Mouse (Mus musculus) left cerebral cortex, adult 2 months (tissue): ENCODE results near the gene Lrrc39. TPM values are rescaled to one million over a fixed set of nuclear protein-coding genes. Genes with fewer than 3 reads are reported as not detected.

Experiments used
- DNase-seq, 2 experiments: peaks; one replicate each; pipeline ENCODE4 v3.0.0; 2021 to 2022; ENCODE audit warnings: low spot score in 2 of 2, mixed read lengths in 1 of 2; ENCODE audit errors: extremely low spot score in 1 of 2
- H3K27ac ChIP-seq: fragments of 200-600 bp; 2 replicates; pipeline ENCODE4 v1.8.1; 2022
- H3K4me3 ChIP-seq: fragments of 200-600 bp; 2 replicates; pipeline ENCODE4 v1.8.1; 2022
- CTCF ChIP-seq: fragments of 200-600 bp; IDR thresholded peaks from 2 replicates; pipeline ENCODE4 v1.8.1; 2022; ENCODE audit warnings: antibody characterized with exemption, mild to moderate bottlenecking, moderate library complexity
- intact Hi-C: fragments of 180-260 bp; cut with DNase I; formaldehyde crosslinking; loops from one replicate; pipeline ENCODE4 v1.15.1; 2025
- total RNA-seq, 2 experiments: library from RNA; stranded (reverse); gene quantifications; 2 replicates each; pipeline ENCODE4 v1.2.3; 2021

Lrrc39 gene
- total RNA-seq, 2 experiments from 2014 or later, result not detected

GRCm38 (mm10) chr3:116570628-116571027, 7.9 kb downstream of the Lrrc39 start:
- H3K4me3 ChIP-seq, result no peak overlapping the region
- no peak overlapping the region for H3K27ac ChIP-seq
- DNase-seq, result no peak
- no peak for TF ChIP-seq CTCF
- intact Hi-C loops, result no loop called here

GRCm38 (mm10) chr3:116577286-116577685, 14.5 kb downstream of the Lrrc39 start:
- no peak overlapping the region for H3K4me3 ChIP-seq
- no peak overlapping the region for H3K27ac ChIP-seq
- intact Hi-C loops, result loop anchor here (5.0 kb wide), 2 partner anchors 65 to 245 kb away; partner anchors contain the start of gene Dbt
- peak; percentile 26; the same call in 1 of the 2 replicates for TF ChIP-seq CTCF
- no peak for DNase-seq

- intact Hi-C loops, result loop anchor here (1.0 to 5.0 kb wide), 2 partner anchors 31 to 45 kb away; no protein-coding TSS in a partner anchor
- H3K27ac ChIP-seq, result no peak overlapping the region
- peak in 1 of 2 experiments; percentile 42 for DNase-seq
- H3K4me3 ChIP-seq, result no peak overlapping the region
- TF ChIP-seq CTCF, result no peak
Measured at GRCm38 (mm10) chr3:116582201-116582600, 19.4 kb downstream of the Lrrc39 start.

- Histone ChIP-seq H3K27ac (peak overlapping the region; percentile 87), H3K4me3 (peak overlapping the region; percentile 93)
- intact Hi-C loops, result loop anchor here (1.0 to 5.0 kb wide), 4 partner anchors 68 to 155 kb away; partner anchors contain the start of genes Mfsd14a, Rtca and Slc35a3
- no peak for DNase-seq
- TF ChIP-seq CTCF, result peak; percentile 23
Measured at GRCm38 (mm10) chr3:116594076-116594727, 31.4 kb downstream of the Lrrc39 start.

- Histone ChIP-seq H3K27ac (peak within 1 kb of the TSS; percentile 87), H3K4me3 (peak within 1 kb of the TSS; percentile 93)
- peak; percentile 98 to 99 for DNase-seq
- no peak for TF ChIP-seq CTCF
- intact Hi-C loops, result loop anchor here (1.0 to 5.0 kb wide), 4 partner anchors 67 to 154 kb away; partner anchors contain the start of genes Mfsd14a, Rtca and Slc35a3
Measured at GRCm38 (mm10) chr3:116594728-116595602, 32.2 kb downstream of the Lrrc39 start, which contains the start of gene Sass6. TSS of gene Sass6 (plus strand) at chr3:116594982.

- intact Hi-C loops, result loop anchor here (2.0 kb wide), 1 partner anchor 153 kb away; no protein-coding TSS in a partner anchor
- no peak for DNase-seq
- no peak for TF ChIP-seq CTCF
- Histone ChIP-seq H3K4me3 (peak overlapping the region; percentile 93), H3K27ac (no peak overlapping the region)
Measured at GRCm38 (mm10) chr3:116595603-116595991, 32.8 kb downstream of the Lrrc39 start.

GRCm38 (mm10) chr3:116599705-116600104, 36.9 kb downstream of the Lrrc39 start:
- intact Hi-C loops, result no loop called here
- Histone ChIP-seq H3K4me3 (no peak overlapping the region), H3K27ac (no peak overlapping the region)
- no peak for DNase-seq
- no peak for TF ChIP-seq CTCF

- no peak for TF ChIP-seq CTCF
- H3K4me3 ChIP-seq, result no peak overlapping the region
- no peak for DNase-seq
Measured at GRCm38 (mm10) chr3:116601005-116601404, 38.2 kb downstream of the Lrrc39 start.

GRCm38 (mm10) chr3:116601781-116602180, 39.0 kb downstream of the Lrrc39 start:
- DNase-seq, result no peak
- TF ChIP-seq CTCF, result no peak
- intact Hi-C loops, result no loop called here
- H3K27ac ChIP-seq, result no peak overlapping the region
- H3K4me3 ChIP-seq, result no peak overlapping the region

More at GRCm38 (mm10) chr3:116601005-116601404, 38.2 kb downstream of the Lrrc39 start:
- intact Hi-C loops, result no loop called here
- H3K27ac ChIP-seq, result no peak overlapping the region

- intact Hi-C loops, result no loop called here
- Histone ChIP-seq H3K4me3 (no peak overlapping the region), H3K27ac (no peak overlapping the region)
- TF ChIP-seq CTCF, result no peak
- no peak for DNase-seq
Measured at GRCm38 (mm10) chr3:116604570-116604969, 41.8 kb downstream of the Lrrc39 start.

- no peak for TF ChIP-seq CTCF
- Histone ChIP-seq H3K4me3 (peak within 1 kb of the TSS; percentile 34), H3K27ac (peak within 1 kb of the TSS; percentile 75)
- intact Hi-C loops, result no loop called here
- peak in 1 of 2 experiments; percentile 14 for DNase-seq
Measured at GRCm38 (mm10) chr3:116614295-116614892, 51.6 kb downstream of the Lrrc39 start, which contains the start of gene Trmt13. TSS of gene Trmt13 (minus strand) at chr3:116614587.
